Mouse (Mus musculus) gonadal fat pad, adult 2 months (tissue): ENCODE data around the gene Gm20388. TPM values are rescaled to one million over a fixed set of nuclear protein-coding genes. Genes with fewer than 3 reads are reported as not detected.

ENCODE experiments used
- DNase-seq: peaks from one replicate; pipeline ENCODE4 v3.0.0-alpha.2; 2012; ENCODE audit warnings: low read depth
- polyA plus RNA-seq: library from polyadenylated mRNA; depleted of rRNA; stranded (reverse); fragments of >200 nt; gene quantifications from 2 replicates; pipeline ENCODE4 v1.2.3, GENCODE M21; 2012

Gene Gm20388
- polyA plus RNA-seq, 1 experiment, result 119 TPM

- no peak for DNase-seq
These were observed 281.0 kb downstream of the Gm20388 start for GRCm38 (mm10) chr8:120191633-120192032.

GRCm38 (mm10) chr8:120192118-120192517 lies 281.5 kb downstream of the Gm20388 start:
- DNase-seq, result no peak

- DNase-seq, result no peak
These were observed 290.7 kb downstream of the Gm20388 start for GRCm38 (mm10) chr8:120201351-120201750.

- no peak for DNase-seq
These were observed 291.9 kb downstream of the Gm20388 start for GRCm38 (mm10) chr8:120202546-120202945.

GRCm38 (mm10) chr8:120204736-120205360 lies 294.2 kb downstream of the Gm20388 start:
- no peak for DNase-seq

- DNase-seq, result no peak
These were observed 295.3 kb downstream of the Gm20388 start for GRCm38 (mm10) chr8:120205916-120206315.

GRCm38 (mm10) chr8:120207364-120207763 lies 296.7 kb downstream of the Gm20388 start:
- DNase-seq, result no peak

- no peak for DNase-seq
These were observed 297.5 kb downstream of the Gm20388 start for GRCm38 (mm10) chr8:120208113-120208512.

GRCm38 (mm10) chr8:120211345-120211744 lies 300.7 kb downstream of the Gm20388 start:
- DNase-seq, result no peak

- DNase-seq, result no peak
These were observed 302.0 kb downstream of the Gm20388 start for GRCm38 (mm10) chr8:120212596-120212995.

- DNase-seq, result no peak
These were observed 302.6 kb downstream of the Gm20388 start for GRCm38 (mm10) chr8:120213229-120213628.

GRCm38 (mm10) chr8:120213939-120214338 lies 303.3 kb downstream of the Gm20388 start:
- DNase-seq, result no peak

GRCm38 (mm10) chr8:120215416-120216141 lies 304.9 kb downstream of the Gm20388 start:
- DNase-seq, result no peak

- no peak for DNase-seq
These were observed 306.5 kb downstream of the Gm20388 start for GRCm38 (mm10) chr8:120216855-120217830.

GRCm38 (mm10) chr8:120222548-120222947 lies 311.9 kb downstream of the Gm20388 start:
- DNase-seq, result no peak

GRCm38 (mm10) chr8:120224521-120225420 lies 314.1 kb downstream of the Gm20388 start:
- DNase-seq, result no peak

- DNase-seq, result no peak
These were observed 314.9 kb downstream of the Gm20388 start for GRCm38 (mm10) chr8:120225421-120226151.

- no peak for DNase-seq
These were observed 316.3 kb downstream of the Gm20388 start for GRCm38 (mm10) chr8:120226700-120227577.

GRCm38 (mm10) chr8:120227578-120227876 lies 316.9 kb downstream of the Gm20388 start:
- no peak for DNase-seq
